Mouse (Mus musculus): ENCODE data around the gene Snapc3. TPM values are rescaled to one million over a fixed set of nuclear protein-coding genes. Genes with fewer than 3 reads are reported as not detected.

The Snapc3 gene
- polyA plus RNA-seq, 1 experiment from 2014 or later = 14.7 TPM

GRCm38 (mm10) chr4:83501037-83501430 is 83.5 kb downstream of the Snapc3 start:
- Histone ChIP-seq H3K4me1 (replicated peaks; ENCODE audit: control insufficient read depth, insufficient read depth) (no peaks in the 10 kb centered on the region), H3K9ac (ENCODE audit: low read length) (no peak overlapping the region), H3K27ac (replicated peaks) (no peak overlapping the region), H3K36me3 (ENCODE audit: control insufficient read depth, insufficient read depth, low read length) (no peaks in the 10 kb centered on the region), H3K9me3 (ENCODE audit: control insufficient read depth, low read length) (no peaks in the 10 kb centered on the region), H3K4me3 (ENCODE audit: low read depth, low read length) (no peak overlapping the region), H3K4me2 (replicated peaks; ENCODE audit: low read depth) (peak overlapping the region; percentile 38; the same call in 1 of the 2 replicates), H3K27me3 (ENCODE audit: control insufficient read depth, insufficient read depth, low read length) (no peaks in the 10 kb centered on the region)
- TF ChIP-seq CTCF (IDR thresholded peaks at IDR 0.05; ENCODE audit: low read depth) = no peak
- TF ChIP-seq EP300 (optimal IDR thresholded peaks at IDR 0.05) = no peak
- DNase-seq (ENCODE audit: low spot score) = no peak
- 54% methylated on average over 7 of the region's 7 CpGs for WGBS
- no peak for ATAC-seq (ENCODE audit: low FRiP score, low TSS enrichment)

GRCm38 (mm10) chr4:83509600-83509999 is 92.1 kb downstream of the Snapc3 start:
- DNase-seq (ENCODE audit: low spot score) (no peak), ATAC-seq (ENCODE audit: low FRiP score, low TSS enrichment) (no peak)
- Histone ChIP-seq H3K4me1 (replicated peaks; ENCODE audit: control insufficient read depth, insufficient read depth) (no peaks in the 10 kb centered on the region), H3K4me2 (replicated peaks; ENCODE audit: low read depth) (no peak overlapping the region), H3K9me3 (ENCODE audit: control insufficient read depth, low read length) (no peaks in the 10 kb centered on the region), H3K27me3 (ENCODE audit: control insufficient read depth, insufficient read depth, low read length) (no peaks in the 10 kb centered on the region), H3K27ac (replicated peaks) (no peak overlapping the region), H3K36me3 (ENCODE audit: control insufficient read depth, insufficient read depth, low read length) (no peaks in the 10 kb centered on the region), H3K4me3 (ENCODE audit: low read depth, low read length) (no peak overlapping the region), H3K9ac (ENCODE audit: low read length) (no peak overlapping the region)
- TF ChIP-seq EP300 (optimal IDR thresholded peaks at IDR 0.05) = no peak
- no peak for TF ChIP-seq CTCF (IDR thresholded peaks at IDR 0.05; ENCODE audit: low read depth)
- WGBS = 50% methylated on average over 2 of the region's 2 CpGs

DNA sequence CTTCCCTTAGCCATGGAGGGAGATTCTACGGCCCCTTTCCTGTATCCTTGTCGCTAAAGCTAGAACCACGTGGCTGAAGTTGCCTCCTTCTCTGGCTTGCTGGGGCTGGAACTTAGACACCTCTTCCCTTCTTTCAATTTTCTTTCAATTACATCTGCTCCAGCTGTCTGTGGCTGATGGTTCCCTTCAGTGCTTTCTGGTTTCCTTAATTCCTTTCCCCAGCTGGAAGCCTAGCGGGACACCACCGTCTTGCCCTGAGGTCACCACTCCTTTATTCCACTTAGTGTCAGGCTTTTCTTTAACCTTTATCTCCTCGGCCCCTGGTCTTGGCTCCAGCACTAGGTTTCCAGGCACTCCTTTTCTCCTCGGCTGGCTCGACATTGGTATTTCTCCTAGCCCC is 93.6 kb downstream of the Snapc3 start:
- TF ChIP-seq CTCF (IDR thresholded peaks at IDR 0.05; ENCODE audit: low read depth) = no peak
- TF ChIP-seq EP300 (optimal IDR thresholded peaks at IDR 0.05) = no peak
- no peak overlapping the region for H3K27ac ChIP-seq (replicated peaks)
- H3K4me2 ChIP-seq (replicated peaks; ENCODE audit: low read depth) = no peak overlapping the region
- WGBS = 62% methylated on average over 8 of the region's 8 CpGs
- ATAC-seq (ENCODE audit: low FRiP score, low TSS enrichment) = no peak
- no peak for DNase-seq (ENCODE audit: low spot score)
- no peaks in the 10 kb centered on the region for H3K9me3 ChIP-seq (ENCODE audit: control insufficient read depth, low read length)
- no peaks in the 10 kb centered on the region for H3K36me3 ChIP-seq (ENCODE audit: control insufficient read depth, insufficient read depth, low read length)
- H3K4me1 ChIP-seq (replicated peaks; ENCODE audit: control insufficient read depth, insufficient read depth) = no peaks in the 10 kb centered on the region
- H3K9ac ChIP-seq (ENCODE audit: low read length) = no peak overlapping the region
- no peaks in the 10 kb centered on the region for H3K27me3 ChIP-seq (ENCODE audit: control insufficient read depth, insufficient read depth, low read length)
- no peak overlapping the region for H3K4me3 ChIP-seq (ENCODE audit: low read depth, low read length)

- TF ChIP-seq EP300 (optimal IDR thresholded peaks at IDR 0.05) (no peak), CTCF (IDR thresholded peaks at IDR 0.05; ENCODE audit: low read depth) (no peak)
- H3K4me3 ChIP-seq (ENCODE audit: low read depth, low read length) = no peak overlapping the region
- no peaks in the 10 kb centered on the region for H3K36me3 ChIP-seq (ENCODE audit: control insufficient read depth, insufficient read depth, low read length)
- no peak overlapping the region for H3K27ac ChIP-seq (replicated peaks)
- no peak overlapping the region for H3K4me2 ChIP-seq (replicated peaks; ENCODE audit: low read depth)
- H3K4me1 ChIP-seq (replicated peaks; ENCODE audit: control insufficient read depth, insufficient read depth) = no peaks in the 10 kb centered on the region
- H3K9ac ChIP-seq (ENCODE audit: low read length) = no peak overlapping the region
- no peaks in the 10 kb centered on the region for H3K27me3 ChIP-seq (ENCODE audit: control insufficient read depth, insufficient read depth, low read length)
- no peaks in the 10 kb centered on the region for H3K9me3 ChIP-seq (ENCODE audit: control insufficient read depth, low read length)
- no peak for DNase-seq (ENCODE audit: low spot score)
- no peak for ATAC-seq (ENCODE audit: low FRiP score, low TSS enrichment)
- 83% methylated on average over 3 of the region's 3 CpGs for WGBS
Measured at GRCm38 (mm10) chr4:83512217-83512616, 94.7 kb downstream of the Snapc3 start.

DNA sequence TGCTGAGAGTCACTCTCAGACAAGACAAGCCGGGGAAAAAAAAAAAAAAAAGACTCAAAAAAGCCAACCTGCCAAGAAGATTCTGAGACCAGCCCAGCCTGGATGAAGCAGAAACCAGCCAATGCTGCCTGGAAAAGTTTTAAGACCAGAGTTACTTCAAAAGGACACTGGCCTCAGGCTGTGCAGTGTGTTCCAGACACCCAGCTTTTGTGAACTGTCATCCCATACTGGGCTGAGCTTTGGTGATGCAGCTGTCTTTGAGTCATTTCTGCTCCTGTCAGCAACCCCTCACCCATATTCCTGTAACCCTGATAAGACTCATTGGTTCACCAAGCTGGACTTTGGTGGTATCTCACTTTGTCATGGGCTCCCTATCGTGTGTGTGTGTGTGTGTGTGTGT is 95.1 kb downstream of the Snapc3 start:
- Histone ChIP-seq H3K27me3 (ENCODE audit: control insufficient read depth, insufficient read depth, low read length) (no peaks in the 10 kb centered on the region), H3K9ac (ENCODE audit: low read length) (no peak overlapping the region), H3K36me3 (ENCODE audit: control insufficient read depth, insufficient read depth, low read length) (no peaks in the 10 kb centered on the region), H3K4me1 (replicated peaks; ENCODE audit: control insufficient read depth, insufficient read depth) (no peaks in the 10 kb centered on the region), H3K27ac (replicated peaks) (no peak overlapping the region), H3K4me3 (ENCODE audit: low read depth, low read length) (no peak overlapping the region), H3K9me3 (ENCODE audit: control insufficient read depth, low read length) (no peaks in the 10 kb centered on the region), H3K4me2 (replicated peaks; ENCODE audit: low read depth) (no peak overlapping the region)
- TF ChIP-seq EP300 (optimal IDR thresholded peaks at IDR 0.05) (no peak), CTCF (IDR thresholded peaks at IDR 0.05; ENCODE audit: low read depth) (no peak)
- whole genome bisulfite sequencing = 62% methylated on average over 2 of the region's 2 CpGs
- ATAC-seq (ENCODE audit: low FRiP score, low TSS enrichment) (no peak), DNase-seq (ENCODE audit: low spot score) (no peak)

- Histone ChIP-seq H3K27me3 (ENCODE audit: control insufficient read depth, insufficient read depth, low read length) (no peaks in the 10 kb centered on the region), H3K4me3 (ENCODE audit: low read depth, low read length) (no peak overlapping the region), H3K4me1 (replicated peaks; ENCODE audit: control insufficient read depth, insufficient read depth) (no peaks in the 10 kb centered on the region), H3K36me3 (ENCODE audit: control insufficient read depth, insufficient read depth, low read length) (no peaks in the 10 kb centered on the region), H3K9me3 (ENCODE audit: control insufficient read depth, low read length) (no peaks in the 10 kb centered on the region), H3K27ac (replicated peaks) (no peak overlapping the region), H3K9ac (ENCODE audit: low read length) (no peak overlapping the region), H3K4me2 (replicated peaks; ENCODE audit: low read depth) (no peak overlapping the region)
- TF ChIP-seq CTCF (IDR thresholded peaks at IDR 0.05; ENCODE audit: low read depth) (no peak), EP300 (optimal IDR thresholded peaks at IDR 0.05) (no peak)
- no peak for ATAC-seq (ENCODE audit: low FRiP score, low TSS enrichment)
- no peak for DNase-seq (ENCODE audit: low spot score)
- 80% methylated on average over 1 of the region's 1 CpGs for whole genome bisulfite sequencing
Measured at GRCm38 (mm10) chr4:83514183-83514582, 96.7 kb downstream of the Snapc3 start.

Measured in stomach, postnatal 0 days (tissue).